ENCODE assay signal across 8 mouse cellular contexts in the genomic region with DNA sequence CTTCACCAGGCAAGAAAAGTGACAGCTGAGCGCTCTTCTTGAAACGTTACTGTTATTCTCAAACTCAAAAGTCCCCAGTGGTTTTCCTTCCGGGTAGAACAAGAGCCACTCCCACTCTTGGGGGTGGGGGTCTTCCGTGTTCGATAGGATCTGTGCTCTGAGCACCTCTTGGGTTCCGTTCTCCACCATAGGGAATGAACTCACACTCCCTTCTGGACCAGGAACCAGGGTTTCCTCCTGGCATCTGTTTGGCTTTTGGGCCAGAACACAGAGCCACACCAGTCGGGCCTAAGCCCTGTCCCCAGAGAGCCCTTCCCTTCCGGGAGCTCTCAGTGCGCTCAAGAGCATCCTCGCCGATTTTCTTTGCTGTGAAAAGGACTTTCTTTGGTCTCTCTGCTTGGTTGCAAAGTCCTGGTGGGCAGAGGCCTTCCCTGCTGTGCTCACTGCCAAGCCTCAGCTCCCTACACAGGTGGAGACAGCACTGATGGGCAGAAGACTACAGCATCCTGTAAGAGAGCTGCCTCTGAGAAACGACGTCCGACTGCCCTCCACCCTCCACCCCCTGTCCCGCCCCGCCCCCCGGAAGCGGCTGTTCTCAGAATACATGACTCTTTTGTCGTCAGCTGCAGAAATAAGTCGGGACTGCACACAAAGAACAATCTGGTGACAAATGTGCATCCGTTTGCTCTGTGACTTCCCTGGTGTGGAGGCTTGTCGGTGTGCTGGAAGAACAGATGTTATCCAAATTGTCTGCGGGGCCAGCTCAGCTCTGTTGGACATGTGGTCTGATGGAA.
DNase-seq lines count a peak whose midpoint lies in the region; ATAC-seq lines count a peak whose summit lies in the region.

No protein-coding gene starts in this region.

- DNase-seq in A20 (ENCODE audit: low read depth, low spot score) = peak; percentile 74
- peak; percentile 77 for DNase-seq in adrenal gland, postnatal 14 days
- DNase-seq in gastrocnemius, postnatal 25 days = peak; percentile 37
- DNase-seq in retina, postnatal 1 day = peak; percentile 53
- no peak for DNase-seq in right cerebral cortex, adult 18-20 months
- no peak for DNase-seq in layer of hippocampus, adult 8-10 months (ENCODE audit: low spot score in 2 of 2)

- H3K9ac ChIP-seq in intestine, embryonic 15.5 days = no peak overlapping the region
- H3K9ac ChIP-seq in lung, embryonic 16.5 days (ENCODE audit: low read length) = peak overlapping the region; percentile 53

- peak overlapping the region; percentile 15 for H3K4me3 ChIP-seq in intestine, embryonic 15.5 days (replicated peaks)
- H3K4me3 ChIP-seq in lung, embryonic 16.5 days (ENCODE audit: low read length) = peak overlapping the region; percentile 32

- 0 out of 2 replicates have a peak, but pooled peaks cover 5% of the 10 kb centered on the region for H3K4me1 ChIP-seq in intestine, embryonic 15.5 days (replicated peaks)
- peaks cover 9% of the 10 kb centered on the region for H3K4me1 ChIP-seq in lung, embryonic 16.5 days (replicated peaks; ENCODE audit: control insufficient read depth, insufficient read depth, low read length)

- H3K27me3 ChIP-seq in intestine, embryonic 15.5 days (replicated peaks) = no peaks in the 10 kb centered on the region
- no peaks in the 10 kb centered on the region for H3K27me3 ChIP-seq in lung, embryonic 16.5 days (ENCODE audit: control insufficient read depth, insufficient read depth, low read depth, low read length)

- no peaks in the 10 kb centered on the region for H3K36me3 ChIP-seq in intestine, embryonic 15.5 days
- H3K36me3 ChIP-seq in lung, embryonic 16.5 days (ENCODE audit: control insufficient read depth, insufficient read depth, low read length) = no peaks in the 10 kb centered on the region

- no peak overlapping the region for H3K27ac ChIP-seq in intestine, embryonic 15.5 days
- peak overlapping the region; percentile 38 for H3K27ac ChIP-seq in lung, embryonic 16.5 days (ENCODE audit: low read length)

- 22% methylated on average over 23 of the region's 23 CpGs for WGBS in intestine, embryonic 15.5 days
- 12% methylated on average over 23 of the region's 23 CpGs for WGBS in lung, embryonic 16.5 days

- peak overlapping the region; percentile 53 for H3K4me2 ChIP-seq in intestine, embryonic 15.5 days (replicated peaks)
- H3K4me2 ChIP-seq in lung, embryonic 16.5 days (ENCODE audit: low read depth, low read length) = peak overlapping the region; percentile 59

- H3K9me3 ChIP-seq in intestine, embryonic 15.5 days = no peaks in the 10 kb centered on the region
- no peaks in the 10 kb centered on the region for H3K9me3 ChIP-seq in lung, embryonic 16.5 days (ENCODE audit: control insufficient read depth, low read length)

- ATAC-seq in intestine, embryonic 15.5 days = peak; percentile 82
- ATAC-seq in lung, embryonic 16.5 days (ENCODE audit: low read depth) = peak; percentile 83

Comparison
In these comparisons a context has a peak if more than half of its experiments do, and no peak if none do; other contexts are left out.
1. DNase-seq: peak in A20 (single experiment), adrenal gland, postnatal 14 days (single experiment), gastrocnemius, postnatal 25 days (single experiment) and retina, postnatal 1 day (single experiment); none in right cerebral cortex, adult 18-20 months (single experiment) and layer of hippocampus, adult 8-10 months (0 of 2).